Mouse (Mus musculus) left cerebral cortex, postnatal 10 days (tissue): ENCODE results near the gene Agap1. TPM values are rescaled to one million over a fixed set of nuclear protein-coding genes. Genes with fewer than 3 reads are reported as not detected.

Source experiments
- DNase-seq, 2 experiments: peaks; one replicate each; pipeline ENCODE4 v3.0.0; 2021 to 2022; ENCODE audit warnings: low spot score in 2 of 2, mixed read lengths in 1 of 2; ENCODE audit errors: extremely low spot score in 1 of 2
- intact Hi-C: fragments of 180-260 bp; cut with DNase I; formaldehyde crosslinking; loops from one replicate; pipeline ENCODE4 v1.15.1; 2025
- total RNA-seq, 2 experiments: library from RNA; stranded (reverse); gene quantifications; 2 replicates each; pipeline ENCODE4 v1.2.3; 2021

The Agap1 gene
- total RNA-seq, 2 experiments from 2014 or later: 300 to 303 TPM

DNA sequence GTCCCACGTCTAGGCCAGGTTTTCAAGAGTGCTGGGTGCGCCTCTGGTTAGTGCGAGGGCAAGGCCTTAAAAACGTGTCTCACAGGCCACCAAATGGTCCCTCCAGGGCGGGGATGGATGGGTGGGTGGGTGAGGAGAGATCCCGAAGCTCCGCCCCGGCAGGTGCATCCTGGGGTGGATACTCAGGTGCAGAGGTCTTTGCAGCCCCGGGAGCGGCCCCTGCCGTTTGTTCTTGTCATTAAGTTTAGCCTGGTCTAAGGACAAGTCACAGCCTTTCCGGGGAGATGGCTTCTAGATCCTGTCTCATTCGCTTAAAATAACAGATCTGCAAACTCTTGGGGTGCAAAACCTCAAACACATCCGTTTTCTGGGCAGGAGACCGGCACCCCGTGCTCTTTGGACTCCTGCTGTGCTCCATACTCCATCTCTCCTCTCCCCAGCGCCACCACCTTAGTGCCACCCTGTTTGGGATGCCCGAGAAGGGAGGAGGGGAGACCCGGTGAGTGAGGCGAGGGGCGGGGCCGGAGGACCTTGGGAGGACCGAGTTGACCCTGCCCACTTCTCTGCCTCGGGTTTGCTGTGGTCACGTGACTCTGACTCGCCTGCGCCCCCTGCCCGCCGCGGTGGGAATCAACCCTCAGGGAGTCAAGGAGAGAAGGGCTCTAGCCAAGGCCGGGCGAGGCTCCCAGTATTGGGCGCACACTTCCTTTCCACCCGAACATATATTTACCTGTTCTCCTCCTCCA is 485.5 kb downstream of the Agap1 start:
- intact Hi-C loops: loop anchor here (5.0 to 10.0 kb wide), 2 partner anchors 273 to 655 kb away; no protein-coding TSS in a partner anchor
- peak in 1 of 2 experiments; percentile 82 for DNase-seq

GRCm38 (mm10) chr1:89940961-89941524 is 486.4 kb downstream of the Agap1 start:
- no peak for DNase-seq
- intact Hi-C loops: loop anchor here (5.0 to 10.0 kb wide), 2 partner anchors 274 to 654 kb away; no protein-coding TSS in a partner anchor

DNA sequence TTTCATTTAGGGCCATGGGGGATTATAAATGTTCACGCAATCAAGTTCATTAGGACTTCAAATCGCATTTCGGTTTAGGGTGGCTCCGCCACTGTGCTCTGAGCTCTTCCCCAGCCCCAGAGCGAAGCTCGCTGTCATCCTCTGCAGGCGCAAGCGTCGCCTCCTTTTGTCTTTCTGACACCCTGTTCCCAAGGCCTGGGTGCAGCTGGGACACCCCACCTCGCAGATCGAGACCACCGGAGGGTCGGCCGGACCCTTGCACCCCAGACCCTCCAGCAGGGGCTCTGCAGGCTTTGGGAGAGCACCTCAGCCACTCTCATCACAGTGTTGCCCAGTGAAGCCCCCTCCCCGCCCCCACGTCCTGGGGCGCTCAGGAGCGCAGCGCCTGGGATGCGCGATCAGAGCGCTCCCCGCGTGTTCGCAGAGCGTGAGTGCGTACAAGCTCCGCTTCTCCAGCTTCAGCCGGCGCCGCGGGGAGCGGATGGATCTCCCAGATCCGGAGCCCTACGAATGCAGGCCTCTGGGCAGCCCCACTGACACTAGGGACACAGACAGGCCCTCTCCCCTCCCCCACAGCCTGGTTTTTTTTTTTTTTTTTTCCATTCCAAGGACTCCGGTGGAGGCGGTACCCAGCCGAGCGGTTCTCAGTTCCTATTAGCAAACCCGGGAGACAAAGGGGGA is 487.2 kb downstream of the Agap1 start:
- intact Hi-C loops: loop anchor here (2.0 to 10.0 kb wide), 3 partner anchors 275 to 653 kb away; no protein-coding TSS in a partner anchor
- peak in 1 of 2 experiments; percentile 56 for DNase-seq

- no peak for DNase-seq
- intact Hi-C loops: loop anchor here (2.0 to 10.0 kb wide), 3 partner anchors 275 to 652 kb away; no protein-coding TSS in a partner anchor
These were observed 487.9 kb downstream of the Agap1 start for GRCm38 (mm10) chr1:89942395-89942976.

- DNase-seq: peak in 1 of 2 experiments; percentile 74
- intact Hi-C loops: loop anchor here (2.0 to 10.0 kb wide), 3 partner anchors 276 to 652 kb away; no protein-coding TSS in a partner anchor
These were observed 488.6 kb downstream of the Agap1 start for GRCm38 (mm10) chr1:89943202-89943601.
